Mouse (Mus musculus): ENCODE data around the gene Eme1. TPM values are rescaled to one million over a fixed set of nuclear protein-coding genes. Genes with fewer than 3 reads are reported as not detected.

Eme1 gene
- polyA plus RNA-seq, 1 experiment: 10.1 TPM

- no peak for TF ChIP-seq FOSL1 (IDR thresholded peaks at IDR 0.05; ENCODE audit: insufficient read depth, low read length, poor library complexity, severe bottlenecking)
- no peak for TF ChIP-seq CTCF (IDR thresholded peaks at IDR 0.05; ENCODE audit: control insufficient read depth, insufficient read depth, insufficient read length)
- no peak for TF ChIP-seq MYOG (IDR thresholded peaks at IDR 0.05; ENCODE audit: control insufficient read depth, extremely low read depth, insufficient read length)
- TF ChIP-seq USF1 (IDR thresholded peaks at IDR 0.05; ENCODE audit: low read depth): peak; percentile 89
- TF ChIP-seq CEBPB (IDR thresholded peaks at IDR 0.05; ENCODE audit: low read depth): no peak
- peak; percentile 31 for TF ChIP-seq MAX (IDR thresholded peaks at IDR 0.05)
- TF ChIP-seq MYOD1 (IDR thresholded peaks at IDR 0.05; ENCODE audit: control insufficient read depth, insufficient read length, low read depth): no peak
- no peaks in the 10 kb centered on the region for H3K79me2 ChIP-seq (ENCODE audit: control insufficient read depth, insufficient read depth)
- no peaks in the 10 kb centered on the region for H3K27me3 ChIP-seq (ENCODE audit: control insufficient read depth, insufficient read depth, insufficient read length)
- H3K4me3 ChIP-seq (ENCODE audit: insufficient read depth, poor library complexity, severe bottlenecking): peak within 1 kb of the TSS; percentile 34
- no peaks in the 10 kb centered on the region for H3K79me3 ChIP-seq (ENCODE audit: low read depth)
- H3ac ChIP-seq (ENCODE audit: control insufficient read depth, insufficient read length, low read depth): peak within 1 kb of the TSS; percentile 84
- H3K36me3 ChIP-seq (ENCODE audit: control insufficient read depth, insufficient read depth): no peaks in the 10 kb centered on the region
Observed at GRCm38 (mm10) chr11:94601321-94602281, 52.2 kb downstream of the Eme1 start, which contains the start of gene Acsf2. Gene Acsf2, minus strand, starts transcription at chr11:94601871.

GRCm38 (mm10) chr11:94600447-94600846 is 53.3 kb downstream of the Eme1 start:
- no peaks in the 10 kb centered on the region for H3K79me2 ChIP-seq (ENCODE audit: control insufficient read depth, insufficient read depth)
- H3K79me3 ChIP-seq (ENCODE audit: low read depth): no peaks in the 10 kb centered on the region
- H3K27me3 ChIP-seq (ENCODE audit: control insufficient read depth, insufficient read depth, insufficient read length): no peaks in the 10 kb centered on the region
- no peak overlapping the region for H3ac ChIP-seq (ENCODE audit: control insufficient read depth, insufficient read length, low read depth)
- TF ChIP-seq CTCF (IDR thresholded peaks at IDR 0.05; ENCODE audit: control insufficient read depth, insufficient read depth, insufficient read length) (no peak), CEBPB (IDR thresholded peaks at IDR 0.05; ENCODE audit: low read depth) (no peak), MYOG (IDR thresholded peaks at IDR 0.05; ENCODE audit: control insufficient read depth, extremely low read depth, insufficient read length) (no peak), USF1 (IDR thresholded peaks at IDR 0.05; ENCODE audit: low read depth) (no peak), MAX (IDR thresholded peaks at IDR 0.05) (no peak), MYOD1 (IDR thresholded peaks at IDR 0.05; ENCODE audit: control insufficient read depth, insufficient read length, low read depth) (no peak), FOSL1 (IDR thresholded peaks at IDR 0.05; ENCODE audit: insufficient read depth, low read length, poor library complexity, severe bottlenecking) (no peak)
- no peaks in the 10 kb centered on the region for H3K36me3 ChIP-seq (ENCODE audit: control insufficient read depth, insufficient read depth)
- no peak overlapping the region for H3K4me3 ChIP-seq (ENCODE audit: insufficient read depth, poor library complexity, severe bottlenecking)

- Histone ChIP-seq H3K79me2 (ENCODE audit: control insufficient read depth, insufficient read depth) (no peaks in the 10 kb centered on the region), H3K27me3 (ENCODE audit: control insufficient read depth, insufficient read depth, insufficient read length) (no peaks in the 10 kb centered on the region), H3K79me3 (ENCODE audit: low read depth) (no peaks in the 10 kb centered on the region), H3K4me3 (ENCODE audit: insufficient read depth, poor library complexity, severe bottlenecking) (no peak overlapping the region), H3ac (ENCODE audit: control insufficient read depth, insufficient read length, low read depth) (no peak overlapping the region), H3K36me3 (ENCODE audit: control insufficient read depth, insufficient read depth) (no peaks in the 10 kb centered on the region)
- TF ChIP-seq CTCF (IDR thresholded peaks at IDR 0.05; ENCODE audit: control insufficient read depth, insufficient read depth, insufficient read length): peak; percentile 19
- no peak for TF ChIP-seq MYOG (IDR thresholded peaks at IDR 0.05; ENCODE audit: control insufficient read depth, extremely low read depth, insufficient read length)
- TF ChIP-seq MYOD1 (IDR thresholded peaks at IDR 0.05; ENCODE audit: control insufficient read depth, insufficient read length, low read depth): no peak
Observed at GRCm38 (mm10) chr11:94598437-94599120, 55.2 kb downstream of the Eme1 start.

GRCm38 (mm10) chr11:94597319-94597718 is 56.4 kb downstream of the Eme1 start:
- Histone ChIP-seq H3ac (ENCODE audit: control insufficient read depth, insufficient read length, low read depth) (no peak overlapping the region), H3K27me3 (ENCODE audit: control insufficient read depth, insufficient read depth, insufficient read length) (no peaks in the 10 kb centered on the region), H3K79me2 (ENCODE audit: control insufficient read depth, insufficient read depth) (no peaks in the 10 kb centered on the region), H3K79me3 (ENCODE audit: low read depth) (no peaks in the 10 kb centered on the region), H3K36me3 (ENCODE audit: control insufficient read depth, insufficient read depth) (no peaks in the 10 kb centered on the region), H3K4me3 (ENCODE audit: insufficient read depth, poor library complexity, severe bottlenecking) (no peak overlapping the region)
- no peak for TF ChIP-seq MYOG (IDR thresholded peaks at IDR 0.05; ENCODE audit: control insufficient read depth, extremely low read depth, insufficient read length)
- no peak for TF ChIP-seq CTCF (IDR thresholded peaks at IDR 0.05; ENCODE audit: control insufficient read depth, insufficient read depth, insufficient read length)
- TF ChIP-seq MAX (IDR thresholded peaks at IDR 0.05): peak; percentile 39
- no peak for TF ChIP-seq MYOD1 (IDR thresholded peaks at IDR 0.05; ENCODE audit: control insufficient read depth, insufficient read length, low read depth)
- no peak for TF ChIP-seq CEBPB (IDR thresholded peaks at IDR 0.05; ENCODE audit: low read depth)
- peak; percentile 35 for TF ChIP-seq USF1 (IDR thresholded peaks at IDR 0.05; ENCODE audit: low read depth)
- TF ChIP-seq FOSL1 (IDR thresholded peaks at IDR 0.05; ENCODE audit: insufficient read depth, low read length, poor library complexity, severe bottlenecking): no peak

- TF ChIP-seq MAX (IDR thresholded peaks at IDR 0.05) (no peak), MYOD1 (IDR thresholded peaks at IDR 0.05; ENCODE audit: control insufficient read depth, insufficient read length, low read depth) (no peak), CEBPB (IDR thresholded peaks at IDR 0.05; ENCODE audit: low read depth) (no peak), FOSL1 (IDR thresholded peaks at IDR 0.05; ENCODE audit: insufficient read depth, low read length, poor library complexity, severe bottlenecking) (no peak), MYOG (IDR thresholded peaks at IDR 0.05; ENCODE audit: control insufficient read depth, extremely low read depth, insufficient read length) (no peak), CTCF (IDR thresholded peaks at IDR 0.05; ENCODE audit: control insufficient read depth, insufficient read depth, insufficient read length) (no peak), USF1 (IDR thresholded peaks at IDR 0.05; ENCODE audit: low read depth) (no peak)
- H3ac ChIP-seq (ENCODE audit: control insufficient read depth, insufficient read length, low read depth): no peak overlapping the region
- no peaks in the 10 kb centered on the region for H3K27me3 ChIP-seq (ENCODE audit: control insufficient read depth, insufficient read depth, insufficient read length)
- no peaks in the 10 kb centered on the region for H3K79me2 ChIP-seq (ENCODE audit: control insufficient read depth, insufficient read depth)
- no peaks in the 10 kb centered on the region for H3K36me3 ChIP-seq (ENCODE audit: control insufficient read depth, insufficient read depth)
- H3K4me3 ChIP-seq (ENCODE audit: insufficient read depth, poor library complexity, severe bottlenecking): no peak overlapping the region
- no peaks in the 10 kb centered on the region for H3K79me3 ChIP-seq (ENCODE audit: low read depth)
Observed at GRCm38 (mm10) chr11:94596311-94596852, 57.4 kb downstream of the Eme1 start.

Other genes with a start within 250 kb of the Eme1 start
- gene Cacna1g, start 179.8 kb downstream of the Eme1 start, polyA plus RNA-seq (2012; fragmentation: generic; extraction: Trizol): 0.04 TPM
- not detected for gene Spata20, start 167.8 kb downstream of the Eme1 start, polyA plus RNA-seq (2012; fragmentation: generic; extraction: Trizol)
- gene Epn3, start 154.0 kb downstream of the Eme1 start, polyA plus RNA-seq (2012; fragmentation: generic; extraction: Trizol): 0.25 TPM
- not detected for gene Mycbpap, start 132.2 kb downstream of the Eme1 start, polyA plus RNA-seq (2012; fragmentation: generic; extraction: Trizol)
- 3.2 TPM for gene Rsad1, start 104.7 kb downstream of the Eme1 start, polyA plus RNA-seq (2012; fragmentation: generic; extraction: Trizol)
- 0.12 TPM for gene Chad, start 88.9 kb downstream of the Eme1 start, polyA plus RNA-seq (2012; fragmentation: generic; extraction: Trizol)
- gene Acsf2, start 52.1 kb downstream of the Eme1 start, polyA plus RNA-seq (2012; fragmentation: generic; extraction: Trizol): 2.7 TPM
- gene Lrrc59, start 24.2 kb downstream of the Eme1 start, polyA plus RNA-seq (2012; fragmentation: generic; extraction: Trizol): 346 TPM
- 57.0 TPM for gene Mrpl27, start 197 bp downstream of the Eme1 start, polyA plus RNA-seq (2012; fragmentation: generic; extraction: Trizol)
- 10.4 TPM for gene Xylt2, start 23.6 kb upstream of the Eme1 start, polyA plus RNA-seq (2012; fragmentation: generic; extraction: Trizol)
- gene Gm11541, start 50.5 kb upstream of the Eme1 start, polyA plus RNA-seq (2012; fragmentation: generic; extraction: Trizol): not detected
- gene Cdc34b, start 87.8 kb upstream of the Eme1 start, polyA plus RNA-seq (2012; fragmentation: generic; extraction: Trizol): 0.02 TPM
- 0.13 TPM for gene Tmem92, start 128.7 kb upstream of the Eme1 start, polyA plus RNA-seq (2012; fragmentation: generic; extraction: Trizol)

All from C2C12 (cell line).